Comparison of ENCODE assay signal across 8 mouse cellular contexts in the genomic region with DNA sequence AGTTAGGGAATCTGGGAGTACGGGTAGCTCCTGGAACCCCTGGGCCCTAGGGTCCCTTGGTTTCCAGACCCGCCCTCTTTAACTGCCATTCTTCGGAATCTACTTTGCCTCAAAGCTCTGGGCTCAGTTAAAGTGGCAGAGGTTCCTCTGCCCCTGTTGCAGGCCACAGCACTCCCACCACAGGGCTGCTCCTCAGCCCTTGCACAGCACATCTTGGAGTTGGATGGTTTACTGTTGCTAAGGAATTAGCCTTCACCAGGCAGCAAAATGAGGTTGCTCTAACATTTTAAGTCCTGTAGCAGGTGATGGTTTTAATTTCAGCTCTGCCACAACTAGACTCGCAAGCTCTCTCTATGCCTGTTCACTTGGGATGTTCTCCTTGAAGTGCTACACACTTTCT. TPM values are rescaled to one million over a fixed set of nuclear protein-coding genes. Genes with fewer than 3 reads are reported as not detected.
DNase-seq lines count a peak whose midpoint lies in the region; ATAC-seq and TF ChIP-seq lines count a peak whose summit lies in the region.

A gene (minus strand): TSS at position 101 of the 400 bp plus-strand sequence.

- H3K9ac ChIP-seq in lung, postnatal 0 days (replicated peaks; ENCODE audit: low read depth): no peak within 1 kb of the TSS
- H3K9ac ChIP-seq in embryonic facial prominence, embryonic 14.5 days (ENCODE audit: low read depth, low read length): no peak within 1 kb of the TSS
- H3K9ac ChIP-seq in heart, embryonic 16.5 days (ENCODE audit: low read length): no peak within 1 kb of the TSS
- H3K9ac ChIP-seq in neural tube, embryonic 13.5 days: no peak within 1 kb of the TSS

- no peaks in the 10 kb centered on the region for H3K9me3 ChIP-seq in lung, postnatal 0 days (ENCODE audit: low read length)
- no peaks in the 10 kb centered on the region for H3K9me3 ChIP-seq in embryonic facial prominence, embryonic 14.5 days (ENCODE audit: control insufficient read depth, low read length)
- no peaks in the 10 kb centered on the region for H3K9me3 ChIP-seq in heart, embryonic 16.5 days (replicated peaks; ENCODE audit: control insufficient read depth, low read length)
- 0 out of 2 replicates have a peak, but pooled peaks cover 4% of the 10 kb centered on the region for H3K9me3 ChIP-seq in neural tube, embryonic 13.5 days

- TF ChIP-seq CTCF in lung, postnatal 0 days (IDR thresholded peaks at IDR 0.05): no peak

- no peak for DNase-seq in lung, postnatal 0 days (ENCODE audit: low spot score)
- DNase-seq in lung, postnatal 14 days: no peak
- no peak for DNase-seq in embryonic facial prominence, embryonic 14.5 days (ENCODE audit: low spot score)
- DNase-seq in left cerebral cortex, postnatal 36 days (ENCODE audit: low spot score in 2 of 2): no peak
- no peak for DNase-seq in MN1 (ENCODE audit: low spot score)
- DNase-seq in thymus, postnatal 25 days: no peak

- no peak within 1 kb of the TSS for H3K4me2 ChIP-seq in lung, postnatal 0 days (replicated peaks; ENCODE audit: low read depth, low read length)
- H3K4me2 ChIP-seq in embryonic facial prominence, embryonic 14.5 days (ENCODE audit: low read depth, low read length): no peak within 1 kb of the TSS
- H3K4me2 ChIP-seq in heart, embryonic 16.5 days (ENCODE audit: low read depth, low read length): no peak within 1 kb of the TSS
- H3K4me2 ChIP-seq in neural tube, embryonic 13.5 days: no peak within 1 kb of the TSS

- intact Hi-C loops in left cerebral cortex, postnatal 36 days (cut with DNase I): no loop called here

- WGBS in lung, postnatal 0 days: 70% methylated on average over 4 of the region's 4 CpGs
- WGBS in embryonic facial prominence, embryonic 14.5 days: 61% methylated on average over 4 of the region's 4 CpGs
- WGBS in heart, embryonic 16.5 days: 67% methylated on average over 4 of the region's 4 CpGs
- WGBS in neural tube, embryonic 13.5 days: 63% methylated on average over 4 of the region's 4 CpGs

- no peak within 1 kb of the TSS for H3K4me3 ChIP-seq in lung, postnatal 0 days (ENCODE audit: low read depth, low read length)
- no peak within 1 kb of the TSS for H3K4me3 ChIP-seq in embryonic facial prominence, embryonic 14.5 days (ENCODE audit: low read depth, low read length)
- H3K4me3 ChIP-seq in heart, embryonic 16.5 days (ENCODE audit: low read length): no peak within 1 kb of the TSS
- H3K4me3 ChIP-seq in neural tube, embryonic 13.5 days: no peak within 1 kb of the TSS

- TF ChIP-seq EP300 in lung, postnatal 0 days (IDR thresholded peaks at IDR 0.05): no peak

- no peak within 1 kb of the TSS for H3K27ac ChIP-seq in lung, postnatal 0 days (ENCODE audit: low read length)
- no peak within 1 kb of the TSS for H3K27ac ChIP-seq in embryonic facial prominence, embryonic 14.5 days (replicated peaks; ENCODE audit: low read depth, low read length)
- no peak within 1 kb of the TSS for H3K27ac ChIP-seq in heart, embryonic 16.5 days (ENCODE audit: low read length)
- no peak within 1 kb of the TSS for H3K27ac ChIP-seq in neural tube, embryonic 13.5 days (replicated peaks)

- 0 out of 2 replicates have a peak, but pooled peaks cover 6% of the 10 kb centered on the region for H3K4me1 ChIP-seq in lung, postnatal 0 days (ENCODE audit: insufficient read depth, low read depth, low read length)
- peaks cover 13% of the 10 kb centered on the region for H3K4me1 ChIP-seq in embryonic facial prominence, embryonic 14.5 days (ENCODE audit: control insufficient read depth, insufficient read depth, low read length)
- peaks cover 17% of the 10 kb centered on the region for H3K4me1 ChIP-seq in heart, embryonic 16.5 days (ENCODE audit: control insufficient read depth, insufficient read depth, low read length)
- no peaks in the 10 kb centered on the region; the same call in 1 of the 2 replicates for H3K4me1 ChIP-seq in neural tube, embryonic 13.5 days (replicated peaks)

- no peak for ATAC-seq in lung, postnatal 0 days
- no peak for ATAC-seq in embryonic facial prominence, embryonic 14.5 days (ENCODE audit: low read depth)
- ATAC-seq in heart, embryonic 16.5 days (replicated peaks; ENCODE audit: extremely low read depth, insufficient read depth, low FRiP score): no peak
- no peak for ATAC-seq in neural tube, embryonic 13.5 days (ENCODE audit: low read depth)

- H3K27me3 ChIP-seq in lung, postnatal 0 days (replicated peaks; ENCODE audit: insufficient read depth, low read length): no peaks in the 10 kb centered on the region
- no peaks in the 10 kb centered on the region for H3K27me3 ChIP-seq in embryonic facial prominence, embryonic 14.5 days (replicated peaks; ENCODE audit: control insufficient read depth, insufficient read depth, low read length)
- no peaks in the 10 kb centered on the region for H3K27me3 ChIP-seq in heart, embryonic 16.5 days (ENCODE audit: control insufficient read depth, insufficient read depth, low read length)
- no peaks in the 10 kb centered on the region for H3K27me3 ChIP-seq in neural tube, embryonic 13.5 days

- H3K36me3 ChIP-seq in lung, postnatal 0 days (ENCODE audit: insufficient read depth, low read length): no peaks in the 10 kb centered on the region
- no peaks in the 10 kb centered on the region for H3K36me3 ChIP-seq in embryonic facial prominence, embryonic 14.5 days (ENCODE audit: control insufficient read depth, insufficient read depth, low read length)
- H3K36me3 ChIP-seq in heart, embryonic 16.5 days (ENCODE audit: control insufficient read depth, insufficient read depth): no peaks in the 10 kb centered on the region
- no peaks in the 10 kb centered on the region for H3K36me3 ChIP-seq in neural tube, embryonic 13.5 days

RNA-seq across cellular contexts. Expression of the gene that starts here (rescaled TPM):
- 44.9 and 47.5 TPM in 2 replicates for polyA plus RNA-seq in lung, postnatal 0 days (2015; fragmentation: Nextera tagmentation; extraction: Ambion mirVana)
- polyA plus RNA-seq in embryonic facial prominence, embryonic 14.5 days (2014; fragmentation: Nextera tagmentation; extraction: Ambion mirVana): 131 and 137 TPM in 2 replicates
- polyA plus RNA-seq in heart, embryonic 16.5 days (2015; fragmentation: Nextera tagmentation; extraction: Ambion mirVana): 57.1 and 61.0 TPM in 2 replicates
- 10 to 100 TPM; 43.0 to 56.9 TPM for total RNA-seq in left cerebral cortex, postnatal 36 days (2021)
- 122 and 144 TPM in 2 replicates for polyA plus RNA-seq in neural tube, embryonic 13.5 days (2015; fragmentation: Nextera tagmentation; extraction: Ambion mirVana)
